Mouse (Mus musculus): Measurements from ENCODE around the gene Tmem201. TPM values are rescaled to one million over a fixed set of nuclear protein-coding genes. Genes with fewer than 3 reads are reported as not detected.

Tmem201 gene
- total RNA-seq (2023): 20.5 TPM

GRCm38 (mm10) chr4:149737383-149738324 lies at the start of gene Tmem201:
Gene Tmem201 (minus strand): TSS chr4:149738044.

GRCm38 (mm10) chr4:149774094-149774470 lies 36.2 kb upstream of the Tmem201 start, which contains the start of gene Slc25a33:
Gene Slc25a33 (minus strand): TSS chr4:149774277.

GRCm38 (mm10) chr4:149702210-149702979 lies 35.4 kb downstream of the Tmem201 start, which contains the start of gene Pik3cd:
Gene Pik3cd (minus strand): TSS chr4:149702571.

Other genes with a start within 250 kb of the Tmem201 start
- gene Ctnnbip1, start 219.8 kb downstream of the Tmem201 start, total RNA-seq (2023): 0.37 TPM
- 10.1 TPM for gene Clstn1, start 151.6 kb downstream of the Tmem201 start, total RNA-seq (2023)
- 636 TPM for gene Pik3cd, start 35.5 kb downstream of the Tmem201 start, total RNA-seq (2023)
- 4.1 TPM for gene Slc25a33, start 36.2 kb upstream of the Tmem201 start, total RNA-seq (2023)
- gene Spsb1, start 217.0 kb upstream of the Tmem201 start, total RNA-seq (2023): 11.4 TPM

Measured in CD8-positive naive resting alpha-beta T cell, adult 57 days (primary cell).